Mouse (Mus musculus) midbrain, postnatal 0 days (tissue): ENCODE measurements around the gene Dhh. TPM values are rescaled to one million over a fixed set of nuclear protein-coding genes. Genes with fewer than 3 reads are reported as not detected.

Experiments
- ATAC-seq: fragments of 200-750 bp; cut with Nextera tagmentation; 2 replicates; pipeline ENCODE4 v1.8.0; 2017; ENCODE audit warnings: moderate number of reproducible peaks, mild to moderate bottlenecking, moderate TSS enrichment, moderate library complexity; ENCODE audit not compliant: low FRiP score
- DNase-seq: peaks from one replicate; pipeline ENCODE4 v3.0.0-alpha.2; 2015; ENCODE audit warnings: low spot score
- H3K27ac ChIP-seq: fragments of 300-500 bp; sonication (generic); 2 replicates; pipeline ENCODE4 v1.5.1; 2014; ENCODE audit warnings: low read depth, mild to moderate bottlenecking, low read length, mixed read lengths
- H3K27me3 ChIP-seq: fragments of 300-500 bp; sonication (generic); 2 replicates; pipeline ENCODE4 v1.6.1; 2014; ENCODE audit warnings: low read length, control low read depth, mixed read lengths; ENCODE audit not compliant: insufficient read depth
- H3K36me3 ChIP-seq: fragments of 300-500 bp; sonication (generic); 2 replicates; pipeline ENCODE4 v1.6.1; 2014; ENCODE audit warnings: low read length, control low read depth, mixed read lengths; ENCODE audit not compliant: insufficient read depth
- H3K4me1 ChIP-seq: fragments of 300-500 bp; sonication (generic); 2 replicates; pipeline ENCODE4 v1.6.1; 2014; ENCODE audit warnings: mild to moderate bottlenecking, control low read depth, antibody characterized with exemption, low read length, mixed read lengths; ENCODE audit not compliant: insufficient read depth
- H3K4me2 ChIP-seq: fragments of 300-500 bp; sonication (generic); 2 replicates; pipeline ENCODE4 v1.6.1; 2014; ENCODE audit warnings: low read depth, mild to moderate bottlenecking, low read length, mixed read lengths; ENCODE audit not compliant: poor library complexity, severe bottlenecking
- H3K4me3 ChIP-seq: fragments of 300-500 bp; sonication (generic); 2 replicates; pipeline ENCODE4 v1.5.1; 2014; ENCODE audit warnings: low read depth, mild to moderate bottlenecking, low read length, moderate library complexity
- H3K9ac ChIP-seq: fragments of 300-500 bp; sonication (generic); replicated peaks from 2 replicates; pipeline ENCODE4 v1.6.1; 2014; ENCODE audit warnings: mild to moderate bottlenecking, low read length, moderate library complexity, mixed read lengths; ENCODE audit not compliant: poor library complexity, severe bottlenecking
- H3K9me3 ChIP-seq: fragments of 300-500 bp; sonication (generic); 2 replicates; pipeline ENCODE4 v1.6.1; 2016; ENCODE audit warnings: low read length, control low read depth
- CTCF ChIP-seq: IDR thresholded peaks from 2 replicates; pipeline ENCODE4 v1.5.1; 2016; ENCODE audit warnings: antibody characterized with exemption, mild to moderate bottlenecking
- WGBS: fragments of 180-500 bp; shearing (Covaris S2); extraction: QIAGEN DNeasy Blood & Tissue Kit; methylation state at CpG from one replicate; pipeline ENCODE4 v1.1.7; 2014; 5-methylcytosine and 5-hydroxymethylcytosine counted together
- polyA plus RNA-seq: library from polyadenylated mRNA; unstranded; fragments of >200 nt; fragmentation: Nextera tagmentation; extraction: Ambion mirVana; gene quantifications from 2 replicates; pipeline ENCODE4 v1.2.1, GENCODE M21; 2015
- total RNA-seq: library from RNA; depleted of rRNA; stranded (reverse); fragments of >200 nt; gene quantifications from 2 replicates; pipeline ENCODE4 v1.2.3, GENCODE M21; 2014

The Dhh gene
- total and polyA plus RNA-seq, 2 experiments from 2014 or later: 0.22 to 0.38 TPM

- H3K4me3 ChIP-seq: no peak overlapping the region
- H3K4me1 ChIP-seq: peaks cover 6% of the 10 kb centered on the region; the same call in 1 of the 2 replicates
- peaks cover 27% of the 10 kb centered on the region for H3K27me3 ChIP-seq
- 52% methylated on average over 1 of the region's 1 CpGs for WGBS
- ATAC-seq (no peak), DNase-seq (no peak)
- no peak overlapping the region for H3K27ac ChIP-seq
- TF ChIP-seq CTCF: no peak
- H3K9ac ChIP-seq: no peak overlapping the region
- no peaks in the 10 kb centered on the region for H3K9me3 ChIP-seq
- peaks cover 6% of the 10 kb centered on the region for H3K36me3 ChIP-seq
- H3K4me2 ChIP-seq: no peak overlapping the region
These were observed 3.2 kb upstream of the Dhh start for GRCm38 (mm10) chr15:98901530-98901929.

- Histone ChIP-seq H3K4me1 (peaks cover 25% of the 10 kb centered on the region), H3K27me3 (peaks cover 54% of the 10 kb centered on the region), H3K9ac (no peak overlapping the region), H3K4me2 (no peak overlapping the region), H3K9me3 (no peaks in the 10 kb centered on the region), H3K36me3 (no peaks in the 10 kb centered on the region; the same call in 1 of the 2 replicates), H3K4me3 (no peak overlapping the region; the same call in 1 of the 2 replicates), H3K27ac (no peak overlapping the region)
- TF ChIP-seq CTCF: no peak
- ATAC-seq (no peak), DNase-seq (no peak)
- 8% methylated on average over 10 of the region's 10 CpGs for WGBS
These were observed 845 bp downstream of the Dhh start for GRCm38 (mm10) chr15:98897495-98897894.

GRCm38 (mm10) chr15:98895635-98896589, 2.4 kb downstream of the Dhh start:
- H3K9ac ChIP-seq: peak overlapping the region; percentile 24; the same call in 1 of the 2 replicates
- no peak for TF ChIP-seq CTCF
- H3K27ac ChIP-seq: no peak overlapping the region
- H3K4me1 ChIP-seq: peaks cover 25% of the 10 kb centered on the region
- ATAC-seq: no peak
- H3K4me2 ChIP-seq: peak overlapping the region; percentile 98
- DNase-seq: no peak
- peak overlapping the region; percentile 53 for H3K4me3 ChIP-seq
- peaks cover 54% of the 10 kb centered on the region for H3K27me3 ChIP-seq
- H3K36me3 ChIP-seq: no peaks in the 10 kb centered on the region
- WGBS: 3% methylated on average over 41 of the region's 41 CpGs
- no peaks in the 10 kb centered on the region for H3K9me3 ChIP-seq

GRCm38 (mm10) chr15:98894746-98895634, 3.4 kb downstream of the Dhh start:
- TF ChIP-seq CTCF: no peak
- H3K27me3 ChIP-seq: peaks cover 54% of the 10 kb centered on the region
- peak overlapping the region; percentile 53 for H3K4me3 ChIP-seq

GRCm38 (mm10) chr15:98893940-98894745, 4.2 kb downstream of the Dhh start, which contains the start of gene Rhebl1:
TSS of gene Rhebl1 (minus strand) at chr15:98894540.
- H3K9ac ChIP-seq: peak within 1 kb of the TSS; percentile 42; the same call in 1 of the 2 replicates
- DNase-seq (no peak), ATAC-seq (no peak; the same call in 1 of the 2 replicates)
- peak within 1 kb of the TSS; percentile 98 for H3K4me2 ChIP-seq
- H3K9me3 ChIP-seq: no peaks in the 10 kb centered on the region
- no peaks in the 10 kb centered on the region for H3K36me3 ChIP-seq
- peak within 1 kb of the TSS; percentile 53 for H3K4me3 ChIP-seq
- H3K27me3 ChIP-seq: peaks cover 51% of the 10 kb centered on the region
- TF ChIP-seq CTCF: no peak
- no peak within 1 kb of the TSS for H3K27ac ChIP-seq
- H3K4me1 ChIP-seq: peaks cover 25% of the 10 kb centered on the region
- under 1% methylated on average over 72 of the region's 77 CpGs for WGBS

More at GRCm38 (mm10) chr15:98894746-98895634, 3.4 kb downstream of the Dhh start:
- DNase-seq (no peak), ATAC-seq (no peak)
- H3K9ac ChIP-seq: 0 out of 2 replicates have a peak overlapping the region, but pooled peaks have one; percentile 42
- no peaks in the 10 kb centered on the region for H3K9me3 ChIP-seq
- no peaks in the 10 kb centered on the region for H3K36me3 ChIP-seq
- peak overlapping the region; percentile 98 for H3K4me2 ChIP-seq
- H3K27ac ChIP-seq: no peak overlapping the region
- peaks cover 25% of the 10 kb centered on the region for H3K4me1 ChIP-seq
- 6% methylated on average over 38 of the region's 38 CpGs for WGBS
